Mouse (Mus musculus) liver, postnatal 0 days (tissue): ENCODE results near the gene Snx9. TPM values are rescaled to one million over a fixed set of nuclear protein-coding genes. Genes with fewer than 3 reads are reported as not detected.

ENCODE experiments used
- ATAC-seq: fragments of 200-750 bp; cut with Nextera tagmentation; 2 replicates; pipeline ENCODE4 v1.8.0; 2017; ENCODE audit warnings: mild to moderate bottlenecking, moderate library complexity
- DNase-seq: peaks from one replicate; pipeline ENCODE4 v3.0.0-alpha.2; 2016
- H3K27ac ChIP-seq: fragments of 300-500 bp; sonication (generic); 2 replicates; pipeline ENCODE4 v1.5.1; 2014; ENCODE audit warnings: antibody characterized with exemption, moderate library complexity, mild to moderate bottlenecking, low read depth
- H3K27me3 ChIP-seq: fragments of 300-500 bp; sonication (generic); 2 replicates; pipeline ENCODE4 v1.6.1; 2014; ENCODE audit warnings: low read length, control low read depth, mixed read lengths; ENCODE audit not compliant: insufficient read depth
- H3K36me3 ChIP-seq: fragments of 300-500 bp; sonication (generic); replicated peaks from 2 replicates; pipeline ENCODE4 v1.6.1; 2014; ENCODE audit warnings: mild to moderate bottlenecking, control low read depth, low read length, moderate library complexity, mixed read lengths; ENCODE audit not compliant: insufficient read depth
- H3K4me1 ChIP-seq: fragments of 300-500 bp; sonication (generic); 2 replicates; pipeline ENCODE4 v1.6.1; 2014; ENCODE audit warnings: antibody characterized with exemption, mild to moderate bottlenecking, control low read depth; ENCODE audit not compliant: insufficient read depth
- H3K4me2 ChIP-seq: fragments of 300-500 bp; sonication (generic); 2 replicates; pipeline ENCODE4 v1.6.1; 2014; ENCODE audit warnings: low read depth, mild to moderate bottlenecking, low read length, moderate library complexity, mixed read lengths
- H3K4me3 ChIP-seq: fragments of 300-500 bp; sonication (generic); 2 replicates; pipeline ENCODE4 v1.5.1; 2014; ENCODE audit warnings: low read depth, low read length
- H3K9ac ChIP-seq: fragments of 300-500 bp; sonication (generic); replicated peaks from 2 replicates; pipeline ENCODE4 v1.6.1; 2014; ENCODE audit warnings: mild to moderate bottlenecking, moderate library complexity
- H3K9me3 ChIP-seq: fragments of 300-500 bp; sonication (generic); 2 replicates; pipeline ENCODE4 v1.6.1; 2016; ENCODE audit warnings: mild to moderate bottlenecking, control low read depth, low read length, mixed read lengths
- CTCF ChIP-seq: sonication (generic); IDR thresholded peaks from 2 replicates; pipeline ENCODE4 v1.5.1; 2016; ENCODE audit warnings: antibody characterized with exemption, low read depth
- EP300 ChIP-seq: IDR thresholded peaks from 2 replicates; pipeline ENCODE4 v1.6.1; 2016; ENCODE audit warnings: antibody characterized with exemption, low read depth, mild to moderate bottlenecking
- WGBS: fragments of 180-500 bp; shearing (Covaris S2); extraction: QIAGEN DNeasy Blood & Tissue Kit; methylation state at CpG from one replicate; pipeline ENCODE4 v1.1.7; 2014; ENCODE audit not compliant: insufficient replicate concordance; 5-methylcytosine and 5-hydroxymethylcytosine counted together
- polyA plus RNA-seq: library from polyadenylated mRNA; unstranded; fragments of >200 nt; fragmentation: Nextera tagmentation; extraction: Ambion mirVana; gene quantifications from 2 replicates; pipeline ENCODE4 v1.2.1, GENCODE M21; 2015

Gene Snx9
- polyA plus RNA-seq, 1 experiment from 2014 or later: 13.5 TPM

DNA sequence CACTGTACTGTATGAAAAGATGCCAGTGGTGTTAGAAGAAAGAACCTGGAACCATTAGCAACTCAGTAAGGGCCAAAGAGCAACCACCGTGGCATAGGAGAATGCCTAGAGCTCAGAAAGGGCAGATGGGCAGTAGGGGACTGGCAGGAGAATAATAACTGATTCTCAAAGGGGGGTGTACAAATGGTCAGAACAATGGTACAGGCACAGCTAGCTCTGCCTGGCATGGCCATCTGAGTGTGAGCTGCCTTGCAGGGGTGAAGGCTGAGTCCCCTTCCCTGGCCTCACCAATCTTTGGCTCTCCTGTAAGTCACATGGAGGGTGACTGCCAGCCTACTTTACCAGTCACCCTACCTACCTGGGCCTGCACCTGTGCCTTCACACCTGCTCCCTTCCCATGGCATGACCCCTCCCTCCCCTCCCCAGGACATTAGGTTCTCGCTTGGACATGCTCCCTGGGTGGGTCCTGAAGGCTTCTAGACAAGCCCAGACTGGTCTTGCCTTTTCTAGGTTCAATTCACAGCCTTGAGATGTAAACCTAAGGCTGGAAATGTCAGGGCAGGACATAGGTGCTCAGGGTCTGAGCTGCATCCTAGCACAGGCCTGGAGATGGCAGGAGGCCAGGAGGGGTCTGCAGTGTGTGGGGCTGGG, 115.3 kb downstream of the Snx9 start:
- ATAC-seq (no peak), DNase-seq (no peak)
- TF ChIP-seq CTCF: no peak
- no peak for TF ChIP-seq EP300
- Histone ChIP-seq H3K27ac (no peak overlapping the region), H3K9ac (no peak overlapping the region), H3K4me1 (peaks cover 12% of the 10 kb centered on the region), H3K27me3 (no peaks in the 10 kb centered on the region), H3K4me3 (no peak overlapping the region), H3K36me3 (no peaks in the 10 kb centered on the region), H3K4me2 (no peak overlapping the region), H3K9me3 (no peaks in the 10 kb centered on the region)
- 71% methylated on average over 2 of the region's 2 CpGs for WGBS

DNA sequence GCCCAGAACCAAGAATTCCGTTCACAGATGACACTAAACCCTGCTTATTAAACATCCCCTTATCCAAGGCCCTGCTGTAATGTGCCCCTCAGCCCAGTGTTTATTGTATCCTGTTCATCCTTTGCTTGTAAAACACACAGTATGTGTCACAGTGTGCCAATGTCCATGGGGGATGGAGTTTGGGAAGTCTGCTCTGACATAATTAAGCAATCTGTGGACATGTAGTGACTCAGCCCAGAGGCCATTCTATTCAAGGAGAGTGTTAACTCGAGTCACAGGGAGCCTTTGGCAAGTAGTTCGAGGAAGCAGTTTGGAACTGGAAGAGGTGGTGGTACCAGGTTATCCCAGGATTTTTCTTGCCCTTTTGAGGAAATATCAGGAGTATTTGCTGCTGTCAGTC, 116.0 kb downstream of the Snx9 start:
- H3K4me3 ChIP-seq: no peak overlapping the region
- DNase-seq (no peak), ATAC-seq (peak; percentile 87)
- 50% methylated on average over 3 of the region's 3 CpGs for WGBS
- H3K27me3 ChIP-seq: no peaks in the 10 kb centered on the region
- H3K36me3 ChIP-seq: no peaks in the 10 kb centered on the region
- H3K9ac ChIP-seq: no peak overlapping the region
- no peak overlapping the region for H3K4me2 ChIP-seq
- peaks cover 12% of the 10 kb centered on the region for H3K4me1 ChIP-seq
- no peaks in the 10 kb centered on the region for H3K9me3 ChIP-seq
- 0 out of 2 replicates have a peak overlapping the region, but pooled peaks have one; percentile 22 for H3K27ac ChIP-seq
- TF ChIP-seq CTCF: no peak
- no peak for TF ChIP-seq EP300

- Histone ChIP-seq H3K27me3 (no peaks in the 10 kb centered on the region), H3K4me3 (no peak overlapping the region), H3K9me3 (no peaks in the 10 kb centered on the region), H3K36me3 (no peaks in the 10 kb centered on the region), H3K9ac (no peak overlapping the region), H3K4me2 (no peak overlapping the region), H3K4me1 (peaks cover 12% of the 10 kb centered on the region), H3K27ac (no peak overlapping the region)
- no peak for TF ChIP-seq EP300
- no peak for TF ChIP-seq CTCF
- WGBS: 58% methylated on average over 5 of the region's 5 CpGs
- ATAC-seq (peak; percentile 79), DNase-seq (no peak)
Measured at GRCm38 (mm10) chr17:5958229-5958628, 117.1 kb downstream of the Snx9 start.

- ATAC-seq (peak; percentile 6; the same call in 1 of the 2 replicates), DNase-seq (no peak)
- Histone ChIP-seq H3K27ac (no peak overlapping the region), H3K27me3 (no peaks in the 10 kb centered on the region), H3K4me1 (peaks cover 12% of the 10 kb centered on the region), H3K36me3 (no peaks in the 10 kb centered on the region), H3K4me3 (no peak overlapping the region), H3K4me2 (no peak overlapping the region), H3K9me3 (no peaks in the 10 kb centered on the region), H3K9ac (no peak overlapping the region)
- TF ChIP-seq EP300 (no peak), CTCF (no peak)
- 79% methylated on average over 10 of the region's 10 CpGs for WGBS
Measured at GRCm38 (mm10) chr17:5958636-5959035, 117.5 kb downstream of the Snx9 start.

- Histone ChIP-seq H3K9me3 (no peaks in the 10 kb centered on the region), H3K27me3 (no peaks in the 10 kb centered on the region), H3K9ac (no peak overlapping the region), H3K36me3 (no peaks in the 10 kb centered on the region), H3K4me2 (no peak overlapping the region), H3K27ac (no peak overlapping the region), H3K4me1 (peaks cover 12% of the 10 kb centered on the region), H3K4me3 (no peak overlapping the region)
- no peak for ATAC-seq
- TF ChIP-seq CTCF (no peak), EP300 (no peak)
- no peak for DNase-seq
- 56% methylated on average over 7 of the region's 7 CpGs for WGBS
Measured at GRCm38 (mm10) chr17:5959096-5959495, 118.0 kb downstream of the Snx9 start.

DNA sequence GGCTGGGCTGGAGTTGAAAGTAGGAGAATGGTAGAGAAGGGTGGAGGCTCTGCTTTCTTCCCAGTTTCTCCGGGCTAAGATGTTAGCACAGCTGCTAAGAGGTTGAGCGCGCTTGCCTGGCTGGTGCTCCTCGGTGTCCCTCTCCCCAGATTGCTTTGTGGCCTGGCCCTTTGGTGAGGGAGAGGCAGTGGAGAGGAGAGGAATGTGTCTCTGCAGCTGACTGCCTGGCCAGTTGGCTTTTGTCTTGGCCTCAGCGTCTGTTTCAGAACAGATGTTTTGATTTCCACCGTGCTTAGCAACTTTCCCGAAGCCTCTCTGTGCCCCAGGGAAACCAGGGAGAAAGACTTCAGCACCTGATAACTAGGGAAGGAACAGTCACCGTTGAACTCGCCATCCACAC, 118.7 kb downstream of the Snx9 start:
- Histone ChIP-seq H3K4me1 (peaks cover 12% of the 10 kb centered on the region), H3K9me3 (no peaks in the 10 kb centered on the region), H3K4me2 (no peak overlapping the region), H3K9ac (no peak overlapping the region), H3K27me3 (no peaks in the 10 kb centered on the region), H3K4me3 (no peak overlapping the region), H3K27ac (no peak overlapping the region), H3K36me3 (no peaks in the 10 kb centered on the region)
- DNase-seq (no peak), ATAC-seq (no peak)
- no peak for TF ChIP-seq EP300
- TF ChIP-seq CTCF: no peak
- WGBS: 68% methylated on average over 9 of the region's 9 CpGs
